Mouse (Mus musculus) urinary bladder, adult 2 months (tissue): ENCODE measurements around the gene Vav1. TPM values are rescaled to one million over a fixed set of nuclear protein-coding genes. Genes with fewer than 3 reads are reported as not detected.
A peak's percentile ranks its signal among the peaks of the same experiment; 100 is the strongest.
"Not testable (repeated sequence)": the region's sequence is repeated elsewhere in the genome, so short reads cannot be mapped to it uniquely, and the experiment has no call there.

Source experiments
- DNase-seq: peaks from one replicate; pipeline ENCODE4 v3.0.0; 2022; ENCODE audit warnings: low spot score
- polyA plus RNA-seq: library from polyadenylated mRNA; depleted of rRNA; stranded (reverse); fragments of >200 nt; gene quantifications from 2 replicates; pipeline ENCODE4 v1.2.3, GENCODE M21; 2012

The Vav1 gene
- polyA plus RNA-seq, 1 experiment: 3.9 TPM

DNA sequence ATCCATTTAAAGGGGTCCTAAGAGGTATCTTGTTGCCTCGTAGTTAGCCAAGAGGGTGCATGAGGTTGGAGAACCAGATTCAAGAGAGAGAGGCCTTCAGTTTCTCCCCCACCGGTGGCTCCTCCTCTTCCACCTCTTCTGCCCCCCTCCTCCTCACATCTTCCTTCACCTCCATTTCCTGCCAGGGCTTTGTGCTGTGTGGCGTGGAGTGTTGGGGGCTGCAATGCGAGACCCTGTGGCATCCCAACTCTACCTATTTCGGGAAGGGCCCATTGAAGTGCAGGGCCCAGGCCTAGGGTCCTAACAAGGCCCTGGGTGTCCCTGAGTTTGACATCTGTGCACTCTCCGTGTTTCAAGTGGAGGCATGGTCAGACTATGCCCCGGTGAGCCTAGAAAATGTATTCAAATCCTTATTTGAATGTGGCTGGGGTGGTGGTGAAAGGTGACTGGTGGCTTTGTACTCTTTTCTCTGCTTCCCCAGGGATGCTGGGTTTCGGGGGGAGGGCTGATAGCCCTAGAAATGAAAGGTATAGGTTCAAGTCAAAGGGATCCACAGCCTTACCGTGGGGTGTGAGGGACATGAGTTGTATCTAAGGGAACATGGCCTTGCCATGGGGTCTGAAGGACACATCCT, 808 bp downstream of the Vav1 start:
- DNase-seq: no peak

DNA sequence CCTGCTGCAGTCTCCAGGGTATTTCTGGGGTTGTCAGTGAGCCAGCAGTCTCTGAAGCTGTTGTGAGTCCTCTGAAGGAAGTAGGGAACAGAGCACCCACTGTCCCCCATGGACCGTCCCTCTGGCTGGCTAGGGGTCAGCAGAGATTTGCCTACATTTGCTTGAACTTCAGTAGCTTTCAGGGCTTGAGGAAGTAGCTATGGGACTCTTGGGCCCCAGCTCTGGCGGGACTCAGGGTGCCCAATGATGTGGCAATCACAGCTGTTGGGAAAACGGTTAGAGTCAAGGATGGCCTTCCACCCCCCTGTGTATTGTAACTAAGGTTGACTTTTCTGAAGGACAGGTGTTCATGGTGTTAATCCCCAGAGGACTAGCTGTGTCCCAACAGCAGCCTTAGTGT, 1.5 kb downstream of the Vav1 start:
- no peak for DNase-seq

- DNase-seq: no peak
These were observed 5.0 kb downstream of the Vav1 start for GRCm38 (mm10) chr17:57283906-57284305.

DNA sequence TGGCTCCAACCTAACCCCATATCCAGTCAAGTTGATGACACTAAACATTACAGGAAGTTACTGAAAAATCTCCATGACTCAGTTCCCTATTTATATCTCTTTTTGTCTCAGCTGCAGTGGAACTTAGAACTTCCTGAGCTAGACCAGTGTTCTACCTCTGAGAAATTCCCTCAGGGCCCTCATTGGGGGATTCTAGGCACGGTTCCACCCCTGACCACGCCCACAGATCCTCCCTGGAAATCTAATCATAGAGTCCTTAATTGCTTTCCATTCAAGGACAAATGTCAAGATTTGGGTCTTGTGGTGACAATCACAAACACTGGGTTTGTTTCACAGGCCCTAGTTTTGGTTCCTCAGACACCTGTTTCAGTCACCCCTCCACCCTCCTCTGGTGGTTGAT, 6.2 kb downstream of the Vav1 start:
- DNase-seq: no peak

DNA sequence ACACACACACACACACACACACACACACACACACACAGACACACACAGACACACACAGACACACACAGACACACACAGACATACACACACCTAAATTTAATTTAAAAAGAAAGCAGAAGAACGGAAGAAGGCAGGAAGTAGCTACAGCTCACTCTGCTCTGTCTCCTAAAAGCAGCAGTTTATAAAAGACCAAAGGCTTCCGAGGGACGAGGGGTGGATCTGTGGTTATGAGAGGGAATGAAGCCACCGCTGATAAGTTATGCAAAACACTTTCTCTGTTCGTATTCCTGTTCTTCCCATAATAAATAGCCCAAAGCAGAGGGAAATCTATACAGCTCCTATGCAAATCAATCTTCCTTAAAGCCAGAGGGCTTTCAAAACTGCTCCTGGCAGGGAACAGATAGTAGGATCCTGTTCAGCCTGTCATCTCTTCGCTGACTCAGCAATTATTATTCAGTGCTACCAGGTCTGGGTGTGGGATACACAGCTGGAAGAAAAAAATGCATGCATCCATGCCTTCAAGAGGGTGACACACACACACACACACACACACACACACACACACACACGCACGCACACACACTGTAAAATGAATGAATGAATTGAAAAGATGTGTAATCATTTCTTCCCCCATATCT, 7.9 kb downstream of the Vav1 start:
- no peak for DNase-seq

GRCm38 (mm10) chr17:57289252-57289651, 10.4 kb downstream of the Vav1 start:
- no peak for DNase-seq

GRCm38 (mm10) chr17:57290001-57290670, 11.2 kb downstream of the Vav1 start:
- no peak for DNase-seq

- DNase-seq: no peak
These were observed 11.8 kb downstream of the Vav1 start for GRCm38 (mm10) chr17:57290671-57291055.

GRCm38 (mm10) chr17:57292302-57292701, 13.4 kb downstream of the Vav1 start:
- no peak for DNase-seq

DNA sequence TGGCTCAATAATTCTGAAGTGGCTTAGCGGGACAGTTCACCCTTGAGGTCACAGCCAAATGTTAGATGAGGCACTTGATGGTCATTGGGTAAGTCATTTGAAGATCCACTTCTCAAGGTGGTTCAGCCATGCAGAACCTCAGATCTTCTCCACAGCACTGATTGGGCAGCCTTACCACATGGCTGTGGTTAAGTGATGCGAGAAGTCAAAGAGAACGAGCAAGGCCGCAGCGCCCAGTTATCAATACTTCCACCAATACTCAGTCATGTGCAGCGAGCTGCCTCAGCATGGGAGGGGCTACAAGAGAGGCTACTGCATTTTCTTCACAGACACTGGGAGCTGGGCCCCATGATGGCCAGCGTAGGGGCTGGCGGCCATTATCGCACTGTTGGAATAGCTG, 14.1 kb downstream of the Vav1 start:
- DNase-seq: no peak

DNA sequence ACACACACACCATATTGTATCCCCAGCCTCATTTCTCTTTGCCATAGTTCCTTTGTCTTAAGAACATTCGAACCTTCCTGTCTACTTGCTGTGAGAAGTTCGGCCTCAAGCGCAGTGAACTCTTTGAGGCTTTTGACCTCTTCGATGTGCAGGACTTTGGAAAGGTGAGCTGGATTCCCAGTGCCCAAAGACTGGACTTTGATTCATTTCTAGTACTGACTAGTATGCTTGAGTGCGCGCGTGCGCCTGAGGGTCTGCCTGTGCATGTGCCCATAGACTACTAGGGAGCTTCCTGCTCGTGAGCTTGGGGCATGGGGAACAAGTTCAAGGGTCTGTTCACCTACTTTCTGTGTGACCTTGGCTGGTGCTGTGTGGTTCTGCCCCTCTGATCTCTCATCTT, 17.0 kb downstream of the Vav1 start:
- DNase-seq: no peak

DNA sequence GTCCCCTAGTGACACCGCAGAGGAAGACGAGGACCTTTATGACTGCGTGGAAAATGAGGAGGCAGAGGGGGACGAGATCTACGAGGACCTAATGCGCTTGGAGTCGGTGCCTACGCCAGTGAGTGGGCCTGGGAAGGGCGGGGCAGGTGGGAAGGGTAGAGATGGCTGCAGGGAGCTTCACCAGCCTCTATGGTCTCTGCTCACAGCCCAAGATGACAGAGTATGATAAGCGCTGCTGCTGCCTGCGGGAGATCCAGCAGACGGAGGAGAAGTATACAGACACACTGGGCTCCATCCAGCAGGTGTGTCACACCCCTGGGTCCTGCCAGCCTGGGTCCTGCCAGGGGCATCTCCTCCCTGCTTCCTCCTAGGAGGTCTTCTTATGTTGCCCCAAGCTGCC, 18.1 kb downstream of the Vav1 start:
- no peak for DNase-seq

DNA sequence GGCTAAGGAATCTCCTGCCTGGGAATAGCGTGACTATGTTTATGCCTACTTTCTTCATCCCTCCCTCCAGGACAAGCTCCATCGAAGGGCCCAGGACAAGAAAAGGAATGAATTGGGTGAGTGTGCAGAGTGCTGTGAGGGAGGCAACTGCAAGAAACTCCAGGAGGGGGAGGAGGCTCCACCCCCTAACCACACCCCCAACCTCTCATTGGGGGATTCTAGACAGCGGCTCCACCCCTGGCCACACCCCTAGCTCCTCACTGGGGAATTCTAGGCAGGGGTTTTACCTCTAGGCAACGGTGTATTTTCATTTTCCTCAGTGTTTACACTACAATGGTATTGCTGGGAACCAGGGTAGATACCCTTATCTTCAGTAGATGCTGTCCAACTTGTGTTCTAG, 26.7 kb downstream of the Vav1 start:
- no peak for DNase-seq

- no peak for DNase-seq
These were observed 28.2 kb downstream of the Vav1 start for GRCm38 (mm10) chr17:57307074-57307473.

DNA sequence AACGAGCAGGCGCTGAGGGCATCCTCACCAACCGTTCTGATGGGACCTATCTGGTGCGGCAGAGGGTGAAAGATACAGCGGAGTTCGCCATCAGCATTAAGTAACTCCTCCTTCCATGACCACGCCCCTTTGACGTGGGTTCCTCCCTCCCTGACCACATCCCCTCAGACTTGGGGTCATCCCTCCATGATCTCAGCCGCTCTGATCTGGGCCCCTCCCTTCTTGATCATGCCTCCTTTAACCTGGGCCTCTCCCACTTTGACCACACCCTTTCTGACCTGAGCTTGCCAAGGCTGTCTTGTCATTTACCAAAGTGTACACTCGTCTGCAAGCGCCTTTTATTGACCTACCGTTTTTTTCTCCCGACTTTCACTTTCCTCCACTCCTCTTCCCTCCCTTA, 32.9 kb downstream of the Vav1 start:
- DNase-seq: no peak

DNA sequence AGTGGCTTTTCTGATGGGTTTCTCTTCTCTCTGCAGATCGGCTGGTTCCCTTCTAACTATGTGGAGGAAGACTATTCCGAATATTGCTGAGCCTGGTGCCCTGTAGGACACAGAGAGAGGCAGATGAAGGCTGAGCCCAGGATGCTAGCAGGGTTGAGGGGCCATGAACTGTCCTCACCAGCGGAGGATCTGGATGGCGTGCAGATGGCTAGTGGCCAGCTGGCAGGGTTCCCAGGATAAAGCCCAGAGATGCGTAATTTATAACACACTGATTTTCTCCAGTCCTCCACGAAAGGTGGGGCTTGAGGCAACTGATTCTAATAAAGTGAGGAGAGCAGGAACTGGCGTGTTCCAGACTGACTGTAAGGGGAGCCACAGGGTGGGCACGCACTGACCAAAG, 48.7 kb downstream of the Vav1 start:
- no peak for DNase-seq

DNA sequence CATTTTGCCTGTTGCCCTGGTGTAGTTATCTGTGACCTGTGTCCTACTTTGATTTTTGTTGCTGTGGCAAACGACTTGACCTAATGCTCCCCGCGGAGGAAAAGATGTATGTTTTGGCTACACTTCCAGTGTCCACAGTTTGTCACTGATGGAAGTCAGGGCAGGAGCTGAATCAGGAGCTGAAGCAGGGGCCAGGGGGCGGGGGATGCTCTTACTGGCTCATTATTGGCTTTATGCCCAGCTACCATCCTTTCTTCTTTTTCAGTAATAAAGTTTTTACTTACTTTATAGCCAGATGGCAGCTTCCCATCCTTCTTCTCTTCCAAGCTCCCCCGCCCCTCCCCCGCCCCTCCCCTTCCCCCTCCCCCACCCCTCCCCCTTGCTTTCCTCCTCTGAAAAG, 50.0 kb downstream of the Vav1 start:
- no peak for DNase-seq

GRCm38 (mm10) chr17:57330993-57331392, 52.1 kb downstream of the Vav1 start:
- DNase-seq: no peak

DNA sequence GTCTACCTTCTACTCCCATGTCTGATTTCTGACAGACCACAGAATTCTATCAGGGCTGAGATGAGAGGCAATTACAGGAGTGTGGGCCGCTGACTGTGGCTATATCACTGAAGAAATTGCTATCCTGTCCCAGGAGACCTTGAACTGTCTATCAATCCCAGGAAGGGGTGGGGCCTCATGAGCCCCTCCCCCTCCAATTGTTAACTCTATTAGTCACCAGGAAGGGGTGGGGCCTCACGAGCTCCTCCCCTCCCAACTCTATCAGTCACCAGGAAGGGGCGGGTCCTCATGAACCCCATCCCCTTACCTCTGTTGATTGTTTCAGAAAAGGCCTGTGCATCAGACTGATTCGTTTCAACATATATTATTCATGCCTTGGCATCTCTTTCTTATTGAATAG, 53.3 kb downstream of the Vav1 start:
- no peak for DNase-seq

DNA sequence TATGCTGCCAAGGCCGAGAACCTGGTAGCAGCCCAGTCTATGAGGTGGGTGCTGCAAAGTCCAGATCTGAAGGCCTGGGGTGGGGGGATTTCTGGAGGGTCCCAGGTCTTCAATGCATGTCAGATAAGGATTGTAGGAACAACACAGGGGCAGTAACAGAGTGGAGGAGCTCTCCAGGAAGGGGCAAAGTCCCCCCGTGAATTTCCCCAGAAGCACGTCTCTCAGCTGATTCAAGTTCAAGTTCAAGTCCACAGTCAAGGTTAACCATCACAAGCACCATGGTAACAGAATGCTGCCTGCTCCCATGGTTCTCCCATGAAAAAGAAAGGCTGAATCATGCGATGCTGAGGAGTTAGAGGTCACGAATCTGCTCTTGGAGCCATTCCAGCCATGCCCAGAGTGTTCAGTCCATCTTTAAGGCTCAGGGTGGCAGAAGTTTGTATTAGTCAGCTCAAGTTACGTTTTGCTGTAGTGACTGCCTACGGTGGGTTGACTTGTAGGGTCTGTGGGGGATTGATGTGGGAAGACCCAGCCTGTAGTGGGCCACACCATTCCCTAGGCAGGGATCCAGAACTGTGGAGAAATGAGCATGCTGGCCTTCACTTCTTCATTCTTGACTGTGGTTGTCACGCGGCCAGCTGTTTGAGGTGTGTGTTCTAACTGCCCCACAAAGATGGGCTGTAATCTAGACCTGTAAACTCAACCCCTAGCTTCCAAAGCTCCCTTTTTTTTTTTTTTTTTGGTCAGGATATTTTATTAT, 55.3 kb downstream of the Vav1 start:
- DNase-seq: no peak

- DNase-seq: peak; percentile 72
These were observed 55.9 kb downstream of the Vav1 start for GRCm38 (mm10) chr17:57334761-57335150.

GRCm38 (mm10) chr17:57335194-57335593, 56.3 kb downstream of the Vav1 start:
- not testable (repeated sequence) for DNase-seq
